Mouse (Mus musculus): ENCODE measurements around the gene Tmem11.
"Not testable (repeated sequence)": the region's sequence is repeated elsewhere in the genome, so short reads cannot be mapped to it uniquely, and the experiment has no call there.

Tmem11 gene

DNA sequence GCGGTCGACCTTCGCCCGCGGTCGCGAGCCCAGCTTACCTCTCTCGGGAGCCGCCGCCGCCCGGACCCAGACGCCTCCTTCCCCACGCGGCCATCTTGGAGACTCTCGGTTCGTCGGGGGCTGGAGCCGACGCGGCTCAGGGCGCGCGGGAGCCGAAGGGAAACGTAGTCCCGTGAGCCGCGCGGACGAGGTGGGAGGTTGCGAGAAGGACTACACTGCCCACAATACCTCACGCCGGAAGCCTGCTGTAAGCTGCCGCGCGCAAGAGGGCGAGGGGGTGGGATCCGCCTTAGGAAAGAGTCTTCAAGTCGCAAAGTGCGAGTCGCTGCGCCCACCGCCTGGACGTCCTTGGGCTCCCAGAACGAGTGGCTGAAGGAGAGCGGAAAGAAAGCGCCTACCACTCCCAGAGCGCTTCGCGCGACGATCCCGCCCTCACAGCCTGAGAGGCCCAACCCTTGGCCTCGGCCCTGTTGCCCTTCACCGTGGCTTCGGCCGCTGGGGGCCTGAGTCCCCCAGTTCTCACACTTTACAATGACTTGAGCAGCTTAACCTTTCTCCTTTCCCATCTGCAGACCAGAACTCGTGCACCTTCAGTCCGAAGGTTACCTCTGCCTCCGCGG lies at the start of gene Tmem11:
Gene Tmem11 (minus strand): TSS at position 598 of the 620 bp plus-strand sequence.
- DNase-seq (ENCODE audit: low spot score) = peak; percentile 76

- peak; percentile 79 for DNase-seq (ENCODE audit: low spot score)
These were observed 48.2 kb upstream of the Tmem11 start for GRCm38 (mm10) chr11:60927264-60927663.

GRCm38 (mm10) chr11:60924981-60925380 lies 45.9 kb upstream of the Tmem11 start:
- DNase-seq (ENCODE audit: low spot score) = no peak

DNA sequence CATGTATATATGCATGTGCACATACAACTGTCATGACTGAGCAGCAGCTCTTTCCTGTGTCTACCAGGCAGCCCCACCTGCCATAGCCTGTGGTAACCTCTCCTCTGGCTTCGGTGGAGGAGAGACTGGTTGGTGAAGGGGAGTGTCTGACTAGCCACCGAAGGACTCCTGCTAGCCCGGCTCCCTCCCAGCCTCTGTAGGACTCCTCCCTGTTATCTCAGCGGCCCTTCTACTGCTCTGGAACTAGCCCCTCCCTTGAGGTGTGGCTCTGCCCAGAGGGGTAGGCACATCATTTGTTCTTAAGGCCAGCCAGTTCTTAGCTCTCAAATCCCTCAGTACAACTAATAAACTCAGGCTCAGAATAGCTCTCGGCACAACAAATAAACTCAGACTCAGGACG lies 45.4 kb upstream of the Tmem11 start:
- no peak for DNase-seq (ENCODE audit: low spot score)

- DNase-seq (ENCODE audit: low spot score) = no peak
These were observed 43.9 kb upstream of the Tmem11 start for GRCm38 (mm10) chr11:60922964-60923363.

- DNase-seq (ENCODE audit: low spot score) = no peak
These were observed 43.1 kb upstream of the Tmem11 start for GRCm38 (mm10) chr11:60922195-60922594.

DNA sequence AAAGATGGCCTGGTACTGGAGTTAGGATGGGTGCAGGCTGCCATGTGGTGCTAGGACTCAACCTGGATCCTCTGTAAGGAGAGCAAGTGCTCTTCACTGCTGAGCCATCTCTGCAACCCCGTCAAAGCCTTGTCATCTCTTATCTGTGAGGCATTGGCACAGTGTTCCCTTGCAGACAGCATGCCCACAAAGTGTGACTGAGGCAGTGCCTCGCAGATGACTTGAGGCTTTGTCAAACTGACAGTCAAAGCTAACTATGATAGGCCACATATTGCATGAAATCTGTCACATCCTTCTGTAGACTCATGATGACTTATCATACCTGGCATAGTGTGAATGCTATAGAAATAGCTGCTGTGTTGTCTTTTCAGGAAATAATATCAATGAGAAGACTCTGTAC lies 40.9 kb upstream of the Tmem11 start:
- DNase-seq (ENCODE audit: low spot score) = no peak

DNA sequence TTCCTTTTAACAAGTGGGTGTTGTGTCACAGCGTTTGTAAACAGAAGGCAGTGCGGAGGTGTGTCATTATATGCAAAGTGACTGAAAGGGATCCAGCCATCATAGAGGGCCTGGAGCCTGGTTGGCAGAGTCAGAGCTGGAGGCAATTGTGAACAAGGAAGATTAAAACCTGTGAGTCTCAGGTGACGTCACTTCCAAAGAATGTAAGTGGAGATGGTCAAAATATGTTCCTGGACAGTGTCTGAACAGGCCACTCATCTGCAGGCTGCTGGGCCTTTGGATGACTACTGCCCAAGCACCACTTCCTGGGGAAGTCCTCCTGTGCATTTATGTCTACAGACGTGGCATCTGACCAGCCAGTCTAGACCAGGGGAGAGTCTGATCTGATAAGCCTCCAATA lies 36.1 kb upstream of the Tmem11 start:
- DNase-seq (ENCODE audit: low spot score) = no peak

DNA sequence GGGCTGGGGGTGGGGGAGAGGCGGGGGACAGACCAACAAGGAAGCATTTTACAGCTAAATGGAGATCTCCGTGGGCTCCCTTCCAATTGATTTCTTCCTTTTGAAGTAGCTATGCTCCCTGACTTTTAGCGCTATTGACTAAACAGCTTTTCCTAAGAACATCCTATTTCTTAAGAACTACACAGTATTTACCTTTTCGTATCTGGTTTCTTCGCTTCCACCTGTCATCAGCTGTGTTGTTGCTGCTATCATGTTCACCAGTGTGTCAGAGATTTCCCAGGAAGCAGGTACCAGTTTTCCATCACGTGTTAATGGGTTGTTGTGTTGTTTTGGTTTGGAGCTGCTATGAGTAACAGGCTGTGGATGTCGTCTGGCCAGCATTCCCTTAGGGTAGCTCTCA lies 35.4 kb upstream of the Tmem11 start, which contains the start of gene Natd1:
Gene Natd1 (minus strand): TSS at position 260 of the 400 bp plus-strand sequence.
- DNase-seq (ENCODE audit: low spot score) = no peak

- DNase-seq (ENCODE audit: low spot score) = peak; percentile 48
These were observed 34.5 kb upstream of the Tmem11 start for GRCm38 (mm10) chr11:60913301-60914196.

DNA sequence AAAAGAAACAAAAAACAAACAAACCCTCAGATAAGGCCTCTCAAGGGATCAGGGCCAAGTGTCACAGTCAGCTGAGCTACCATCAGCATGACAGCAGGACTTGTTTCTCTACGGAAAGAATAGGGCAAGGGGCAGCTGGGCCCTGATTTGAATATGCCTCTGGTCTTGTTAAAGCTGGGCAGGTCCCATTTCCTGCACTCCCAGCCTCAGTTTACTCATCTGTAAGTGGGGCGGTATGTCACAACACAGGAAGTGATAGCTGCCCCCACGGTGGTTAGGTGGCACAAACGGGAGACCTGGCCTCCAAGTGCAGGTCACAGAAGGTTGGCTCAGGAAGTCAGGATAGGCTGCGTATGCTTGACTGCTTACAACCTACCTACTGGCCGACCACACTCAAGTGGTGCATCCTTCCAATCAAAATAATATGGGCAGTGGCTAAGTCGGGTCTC lies 33.5 kb upstream of the Tmem11 start:
- DNase-seq (ENCODE audit: low spot score) = no peak

DNA sequence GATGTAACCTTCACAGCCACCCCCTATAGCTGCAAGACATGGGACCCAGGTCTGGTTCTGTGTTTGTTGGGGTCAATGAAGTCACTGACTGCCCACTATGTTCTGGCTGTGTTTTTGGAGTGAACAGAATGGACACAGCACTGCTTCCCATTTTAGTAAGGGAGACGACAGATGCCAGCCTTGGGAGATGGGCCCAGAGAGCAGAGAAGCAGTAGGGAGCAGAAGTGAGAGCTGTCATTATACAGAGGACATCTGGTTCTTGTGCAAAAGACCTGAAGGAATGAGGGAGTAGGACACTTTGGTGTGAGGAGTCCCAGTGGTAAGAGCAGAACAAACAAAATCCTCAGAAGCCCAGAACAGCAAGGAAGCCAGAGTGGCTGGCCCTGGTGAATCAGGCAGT lies 30.6 kb upstream of the Tmem11 start:
- no peak for DNase-seq (ENCODE audit: low spot score)

GRCm38 (mm10) chr11:60908073-60908472 lies 29.0 kb upstream of the Tmem11 start:
- DNase-seq (ENCODE audit: low spot score) = no peak

DNA sequence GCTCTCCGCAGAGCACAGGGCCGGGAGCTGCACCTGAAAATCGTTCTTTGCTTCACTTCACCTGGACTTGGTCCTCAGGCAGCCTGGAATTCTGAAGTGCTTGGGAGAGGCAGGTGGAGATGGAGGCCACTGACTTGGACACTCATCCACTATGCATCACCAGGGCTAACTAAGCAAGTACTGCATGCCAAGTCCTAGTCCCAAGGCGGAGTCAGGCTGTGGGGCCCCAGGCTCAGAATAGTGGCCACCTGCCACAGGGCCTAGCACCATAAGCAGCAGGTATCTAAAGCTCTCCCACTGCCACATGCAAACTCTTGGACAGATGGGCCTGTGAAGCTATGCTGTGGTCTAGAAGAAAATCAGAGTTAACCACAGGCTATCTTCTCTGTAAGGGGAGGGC lies 27.4 kb upstream of the Tmem11 start:
- no peak for DNase-seq (ENCODE audit: low spot score)

- no peak for DNase-seq (ENCODE audit: low spot score)
These were observed 26.5 kb upstream of the Tmem11 start for GRCm38 (mm10) chr11:60905407-60906120.

GRCm38 (mm10) chr11:60903661-60904061 lies 24.6 kb upstream of the Tmem11 start:
- no peak for DNase-seq (ENCODE audit: low spot score)

DNA sequence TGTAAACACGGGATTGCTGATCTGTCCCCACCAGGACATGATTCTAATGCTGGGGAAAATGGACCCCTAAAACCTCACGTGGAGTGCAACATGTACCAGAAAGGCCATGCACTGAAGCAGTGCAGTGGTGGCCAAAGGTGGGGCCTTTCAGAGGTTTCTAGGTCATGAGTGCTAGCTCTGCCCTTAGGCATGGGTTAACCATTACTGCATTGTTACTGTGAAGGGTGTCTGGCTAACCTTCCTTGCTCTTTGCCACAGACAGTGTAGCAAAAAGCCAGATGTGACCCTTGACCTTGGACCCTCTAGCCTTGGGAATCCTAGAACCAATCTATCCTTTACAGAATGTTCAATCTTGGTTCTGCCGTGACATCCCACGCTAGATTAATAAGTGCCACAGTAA lies 23.4 kb upstream of the Tmem11 start:
- no peak for DNase-seq (ENCODE audit: low spot score)

- DNase-seq (ENCODE audit: low spot score) = no peak
These were observed 22.9 kb upstream of the Tmem11 start for GRCm38 (mm10) chr11:60902001-60902400.

DNA sequence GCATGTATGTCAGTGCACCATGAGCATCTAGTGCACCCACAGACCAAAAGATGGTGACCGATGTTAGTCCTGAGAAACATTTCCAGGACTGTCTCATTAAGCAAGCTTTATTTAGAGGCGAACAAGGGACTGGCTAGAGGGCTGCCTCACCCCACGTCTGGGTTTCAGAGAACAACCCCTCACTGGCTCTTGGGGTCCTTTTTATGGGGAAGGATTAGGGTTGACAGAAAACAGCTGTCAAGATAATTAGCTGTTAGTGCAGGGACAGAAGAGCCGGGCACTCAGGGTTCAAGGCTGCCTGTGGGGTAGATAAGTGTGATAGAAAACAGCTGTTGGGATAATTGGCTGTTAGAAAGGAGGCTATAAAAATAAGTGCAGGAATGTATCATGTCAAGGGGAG lies 16.8 kb upstream of the Tmem11 start:
- DNase-seq (ENCODE audit: low spot score) = no peak

DNA sequence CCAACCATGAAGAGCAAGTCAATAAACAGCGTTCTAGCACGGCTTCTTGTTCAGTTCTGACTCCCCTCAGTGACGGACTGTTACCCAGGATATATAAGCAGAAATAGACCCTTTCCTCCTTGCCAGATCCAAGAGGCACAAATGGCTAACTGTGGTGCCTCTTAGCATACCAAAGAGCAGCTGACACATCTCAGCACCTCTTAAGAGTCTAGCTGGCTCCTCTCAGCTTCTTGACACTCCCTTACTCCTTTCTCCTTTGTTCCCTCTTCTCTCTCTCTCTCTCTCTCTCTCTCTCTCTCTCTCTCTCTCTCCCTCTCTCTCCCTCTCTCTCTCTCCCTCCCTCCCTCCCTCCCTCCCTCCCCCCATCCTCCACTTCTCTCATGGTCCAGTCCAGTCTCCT lies 11.7 kb upstream of the Tmem11 start:
- no peak for DNase-seq (ENCODE audit: low spot score)

- DNase-seq (ENCODE audit: low spot score) = no peak
These were observed 11.2 kb upstream of the Tmem11 start for GRCm38 (mm10) chr11:60890286-60890685.

DNA sequence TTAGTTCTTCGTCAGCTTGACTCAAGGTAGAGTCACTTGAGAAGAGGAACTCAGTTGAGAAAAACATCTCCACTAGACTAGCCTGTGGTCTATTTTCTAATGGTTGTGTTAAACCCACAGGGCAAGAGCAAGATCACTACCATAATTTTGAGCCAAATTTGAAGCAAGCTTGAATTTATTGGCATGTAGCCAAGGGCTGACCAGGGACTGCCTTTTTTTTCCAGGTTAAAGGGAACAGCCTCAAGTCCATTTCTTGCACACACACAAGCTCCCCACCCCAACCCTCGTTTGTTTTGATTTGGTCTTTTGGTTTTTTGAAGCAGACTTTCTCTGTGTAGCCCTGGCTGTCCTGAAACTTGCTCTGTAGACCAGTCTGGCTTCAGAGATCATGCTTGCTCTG lies 10.8 kb upstream of the Tmem11 start:
- no peak for DNase-seq (ENCODE audit: low spot score)

DNA sequence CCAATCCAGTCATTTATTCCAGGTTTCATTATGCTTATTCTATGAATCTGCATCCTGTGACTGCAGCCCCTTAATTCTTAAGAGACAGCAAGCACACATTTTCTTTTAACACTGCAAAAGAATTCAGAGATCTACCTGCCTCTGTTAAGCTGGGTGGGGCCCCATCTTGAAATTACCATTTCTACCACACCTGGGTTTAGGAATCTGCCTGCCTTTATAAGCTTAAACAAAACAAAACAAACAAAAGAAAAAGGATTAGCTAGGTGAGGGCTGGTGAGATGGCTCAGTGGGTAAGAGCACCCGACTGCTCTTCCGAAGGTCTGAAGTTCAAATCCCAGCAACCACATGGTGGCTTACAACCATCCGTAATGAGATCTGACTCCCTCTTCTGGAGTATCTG lies 7.9 kb upstream of the Tmem11 start:
- DNase-seq (ENCODE audit: low spot score) = not testable (repeated sequence)
